ENCODE assay signal across 8 mouse cellular contexts in genomic region chr13:37513905-37514607, GRCm38 (mm10).
DNase-seq lines count a peak whose midpoint lies in the region; ATAC-seq and TF ChIP-seq lines count a peak whose summit lies in the region.

No protein-coding gene starts in this region.

- TF ChIP-seq POLR2A in spleen, adult 2 months (IDR thresholded peaks at IDR 0.05; ENCODE audit: low read depth, low read length), result no peak

- no peak for DNase-seq in spleen, adult 2 months (ENCODE audit: low read depth in 1 of 2, low spot score in 2 of 2)
- no peak for DNase-seq in spleen, postnatal 10 days (ENCODE audit: low spot score in 2 of 2)
- peak; percentile 21 to 28 for DNase-seq in frontal cortex, postnatal 14 days (ENCODE audit: low spot score in 2 of 2)
- peak; percentile 11 to 22 for DNase-seq in left cerebral cortex, adult 18-20 months (ENCODE audit: low spot score in 2 of 2)
- peak; percentile 86 for DNase-seq in lung, postnatal 10 days
- DNase-seq in right cerebral cortex, postnatal 36 days (ENCODE audit: low spot score in 2 of 2), result peak; percentile 18 to 28
- no peak for DNase-seq in T-cell, adult 2 months (ENCODE audit: low spot score)

- no peaks in the 10 kb centered on the region for H3K27me3 ChIP-seq in spleen, adult 2 months (ENCODE audit: control insufficient read depth, insufficient read depth, low read length)
- no peaks in the 10 kb centered on the region for H3K27me3 ChIP-seq in hindbrain, embryonic 15.5 days

- no peak for TF ChIP-seq CTCF in spleen, adult 2 months (IDR thresholded peaks at IDR 0.05; ENCODE audit: extremely low read depth, insufficient read depth, insufficient read length, insufficient replicate concordance)

- 70% methylated on average over 23 of the region's 23 CpGs for WGBS in spleen, adult 2 months
- WGBS in hindbrain, embryonic 15.5 days, result 4% methylated on average over 23 of the region's 23 CpGs

- no peaks in the 10 kb centered on the region for H3K9me3 ChIP-seq in hindbrain, embryonic 15.5 days

- peak overlapping the region; percentile 28 for H3K9ac ChIP-seq in hindbrain, embryonic 15.5 days

- no peaks in the 10 kb centered on the region for H3K36me3 ChIP-seq in spleen, adult 2 months (ENCODE audit: control insufficient read depth, insufficient read depth, low read length)
- H3K36me3 ChIP-seq in hindbrain, embryonic 15.5 days, result no peaks in the 10 kb centered on the region

- no peak overlapping the region for H3K4me3 ChIP-seq in spleen, adult 2 months (ENCODE audit: extremely low read depth, insufficient read depth, insufficient read length)
- 0 out of 2 replicates have a peak overlapping the region, but pooled peaks have one; percentile 9 for H3K4me3 ChIP-seq in hindbrain, embryonic 15.5 days

- ATAC-seq in hindbrain, embryonic 15.5 days (ENCODE audit: low FRiP score, low read depth), result peak; percentile 88

- H3K27ac ChIP-seq in spleen, adult 2 months (ENCODE audit: insufficient read depth, low read length), result peak overlapping the region; percentile 8; the same call in 1 of the 2 replicates
- H3K27ac ChIP-seq in hindbrain, embryonic 15.5 days (replicated peaks), result peak overlapping the region; percentile 84

- peak overlapping the region; percentile 49 for H3K4me2 ChIP-seq in hindbrain, embryonic 15.5 days

- H3K4me1 ChIP-seq in spleen, adult 2 months (ENCODE audit: control insufficient read depth, insufficient read depth, insufficient read length), result peaks cover 9% of the 10 kb centered on the region; the same call in 1 of the 2 replicates
- peaks cover 27% of the 10 kb centered on the region for H3K4me1 ChIP-seq in hindbrain, embryonic 15.5 days (replicated peaks)

Comparison
In these comparisons a context has a peak if more than half of its experiments do, and no peak if none do; other contexts are left out.
1. DNase-seq: peak in frontal cortex, postnatal 14 days (2 of 2), left cerebral cortex, adult 18-20 months (2 of 2), lung, postnatal 10 days (single experiment) and right cerebral cortex, postnatal 36 days (2 of 2); none in spleen, adult 2 months (0 of 2), spleen, postnatal 10 days (0 of 2) and T-cell, adult 2 months (single experiment).